Mouse (Mus musculus) MEL (cell line): ENCODE measurements at regions not wholly inside any gene's neighbourhood (a gene's known extent, or its start where the extent isn't known, plus 50 kb on each side); places are given as distances from the start of the nearest gene placed in this dataset.

Experiments
- DNase-seq: peaks from one replicate; pipeline ENCODE4 v3.0.0; 2011; ENCODE audit warnings: low read depth, low spot score
- H3K27ac ChIP-seq: 2 replicates; pipeline ENCODE4 v1.5.1; 2012; ENCODE audit warnings: low read depth, mild to moderate bottlenecking, control low read depth, low read length, moderate library complexity; ENCODE audit not compliant: control insufficient read depth
- H3K27me3 ChIP-seq, 2 experiments: fragments of 150-350 bp in 1 of 2; sonication (generic) in 1 of 2; 2 replicates each; pipeline ENCODE4 v1.6.1; 2012; ENCODE audit warnings: low read length in 2 of 2, mild to moderate bottlenecking in 2 of 2, improper control_type of control experiment in 1 of 2, moderate library complexity in 1 of 2; ENCODE audit not compliant: insufficient read depth in 2 of 2, control insufficient read depth in 1 of 2
- H3K36me3 ChIP-seq, 2 experiments: 2 replicates each; pipeline ENCODE4 v1.6.1; 2012 to 2014; ENCODE audit warnings: low read length in 2 of 2, improper control_type of control experiment in 1 of 2, inconsistent platforms in 1 of 2, mild to moderate bottlenecking in 1 of 2; ENCODE audit not compliant: insufficient read depth in 2 of 2, control insufficient read depth in 1 of 2
- H3K4me1 ChIP-seq, 2 experiments: fragments of 150-350 bp in 1 of 2; sonication (generic) in 1 of 2; 2 replicates each; pipeline ENCODE4 v1.6.1; 2012; ENCODE audit warnings: low read length in 2 of 2, improper control_type of control experiment in 1 of 2, mild to moderate bottlenecking in 1 of 2; ENCODE audit not compliant: insufficient read depth in 2 of 2, control insufficient read depth in 1 of 2
- H3K4me3 ChIP-seq, 2 experiments: fragments of 150-350 bp in 1 of 2; sonication (generic) in 1 of 2; 2 replicates each; pipeline ENCODE4 v1.5.1; 2012; ENCODE audit warnings: low read depth in 2 of 2, low read length in 2 of 2, mild to moderate bottlenecking in 2 of 2, moderate library complexity in 2 of 2, control low read depth in 1 of 2, improper control_type of control experiment in 1 of 2; ENCODE audit not compliant: control insufficient read depth in 1 of 2, insufficient read depth in 1 of 2
- H3K79me2 ChIP-seq: 2 replicates; pipeline ENCODE4 v1.6.1; 2012; ENCODE audit warnings: mild to moderate bottlenecking, low read length, moderate library complexity; ENCODE audit not compliant: control insufficient read depth, poor library complexity, insufficient read depth
- H3K9ac ChIP-seq: 2 replicates; pipeline ENCODE4 v1.6.1; 2012; ENCODE audit warnings: low read depth, mild to moderate bottlenecking, control low read depth, low read length, moderate library complexity; ENCODE audit not compliant: control insufficient read depth, poor library complexity, severe bottlenecking
- H3K9me3 ChIP-seq: fragments of 150-350 bp; sonication (generic); replicated peaks from 2 replicates; pipeline ENCODE4 v1.6.1; 2012; ENCODE audit warnings: mild to moderate bottlenecking, low read length, improper control_type of control experiment, moderate library complexity; ENCODE audit not compliant: insufficient read depth
- CHD1 ChIP-seq: IDR thresholded peaks from 2 replicates; pipeline ENCODE4 v1.6.1; 2012; ENCODE audit warnings: low read depth, mild to moderate bottlenecking, inconsistent platforms, low read length, improper control_type of control experiment
- CTCF ChIP-seq, 3 experiments: IDR thresholded peaks in 2 of 3; conservative IDR thresholded peaks in 1 of 3; 2 replicates each; pipeline ENCODE4 v1.5.1; 2011 to 2012; ENCODE audit warnings: low read length in 3 of 3, low read depth in 2 of 3, mild to moderate bottlenecking in 2 of 3, improper control_type of control experiment in 1 of 3, inconsistent platforms in 1 of 3, mixed read lengths in 1 of 3, moderate library complexity in 1 of 3; ENCODE audit not compliant: control insufficient read depth in 1 of 3, insufficient read depth in 1 of 3, poor library complexity in 1 of 3, severe bottlenecking in 1 of 3
- E2F4 ChIP-seq: IDR thresholded peaks from 2 replicates; pipeline ENCODE4 v1.6.1; 2011; ENCODE audit warnings: low read depth, low read length, improper control_type of control experiment, borderline replicate concordance
- ELF1 ChIP-seq: IDR thresholded peaks from 2 replicates; pipeline ENCODE4 v1.6.1; 2014; ENCODE audit warnings: low read depth, mild to moderate bottlenecking, inconsistent platforms, low read length, improper control_type of control experiment, moderate library complexity
- EP300 ChIP-seq, 2 experiments: IDR thresholded peaks; 2 replicates each; pipeline ENCODE4 v1.6.1; 2011; ENCODE audit warnings: improper control_type of control experiment in 2 of 2, low read length in 2 of 2, low read depth in 1 of 2, mild to moderate bottlenecking in 1 of 2
- ETS1 ChIP-seq: IDR thresholded peaks from 2 replicates; pipeline ENCODE4 v1.6.1; 2012; ENCODE audit warnings: low read depth, mild to moderate bottlenecking, inconsistent platforms, low read length, improper control_type of control experiment, moderate library complexity
- GABPA ChIP-seq: IDR thresholded peaks from 2 replicates; pipeline ENCODE4 v1.6.1; 2012; ENCODE audit warnings: low read depth, mild to moderate bottlenecking, inconsistent platforms, low read length, improper control_type of control experiment, moderate library complexity
- HCFC1 ChIP-seq: IDR thresholded peaks from 2 replicates; pipeline ENCODE4 v1.6.1; 2012; ENCODE audit warnings: low read depth, mild to moderate bottlenecking, inconsistent platforms, low read length, improper control_type of control experiment, moderate library complexity
- KAT2A ChIP-seq: conservative IDR thresholded peaks from 2 replicates; pipeline ENCODE4 v1.6.1; 2012; ENCODE audit warnings: low read depth, low read length, improper control_type of control experiment, inconsistent platforms
- MAX ChIP-seq: IDR thresholded peaks from 2 replicates; pipeline ENCODE4 v1.6.1; 2011; ENCODE audit warnings: low read length, improper control_type of control experiment
- MEF2A ChIP-seq: IDR thresholded peaks from 2 replicates; pipeline ENCODE4 v1.6.1; 2014; ENCODE audit warnings: low read depth, mild to moderate bottlenecking, inconsistent platforms, low read length, improper control_type of control experiment; ENCODE audit not compliant: poor library complexity, insufficient replicate concordance, severe bottlenecking; ENCODE audit errors: extremely low read depth
- MXI1 ChIP-seq: IDR thresholded peaks from 2 replicates; pipeline ENCODE4 v1.6.1; 2011; ENCODE audit warnings: mild to moderate bottlenecking, low read depth, low read length, improper control_type of control experiment
- MYB ChIP-seq: IDR thresholded peaks from 2 replicates; pipeline ENCODE4 v1.6.1; 2011; ENCODE audit warnings: mild to moderate bottlenecking, low read depth, low read length, improper control_type of control experiment
- NELFE ChIP-seq: IDR thresholded peaks from 2 replicates; pipeline ENCODE4 v1.6.1; 2011; ENCODE audit warnings: low read depth, low read length, improper control_type of control experiment
- NRF1 ChIP-seq: IDR thresholded peaks from 2 replicates; pipeline ENCODE4 v1.6.1; 2014; ENCODE audit warnings: low read depth, mild to moderate bottlenecking, inconsistent platforms, low read length, improper control_type of control experiment, moderate library complexity; ENCODE audit not compliant: poor library complexity, insufficient read depth, severe bottlenecking
- POLR2AphosphoS2 ChIP-seq: IDR thresholded peaks from 2 replicates; pipeline ENCODE4 v1.6.1; 2011; ENCODE audit warnings: low read length, improper control_type of control experiment
- RAD21 ChIP-seq: IDR thresholded peaks from 2 replicates; pipeline ENCODE4 v1.6.1; 2011; ENCODE audit warnings: mild to moderate bottlenecking, low read depth, low read length, improper control_type of control experiment
- SIN3A ChIP-seq: IDR thresholded peaks from 2 replicates; pipeline ENCODE4 v1.6.1; 2012; ENCODE audit warnings: low read length, improper control_type of control experiment, inconsistent platforms
- SMC3 ChIP-seq: IDR thresholded peaks from 2 replicates; pipeline ENCODE4 v1.6.1; 2011; ENCODE audit warnings: low read depth, low read length, improper control_type of control experiment
- TAL1 ChIP-seq: IDR thresholded peaks from 2 replicates; pipeline ENCODE4 v1.6.1; 2012; ENCODE audit warnings: mild to moderate bottlenecking, inconsistent platforms, low read length, moderate library complexity, mixed read lengths
- TCF12 ChIP-seq: IDR thresholded peaks from 2 replicates; pipeline ENCODE4 v1.6.1; 2014; ENCODE audit warnings: low read depth, mild to moderate bottlenecking, inconsistent platforms, low read length, improper control_type of control experiment, moderate library complexity
- ZMIZ1 ChIP-seq: IDR thresholded peaks from 2 replicates; pipeline ENCODE4 v1.6.1; 2012; ENCODE audit warnings: low read depth, mild to moderate bottlenecking, inconsistent platforms, low read length, improper control_type of control experiment, moderate library complexity
- ZNF384 ChIP-seq: IDR thresholded peaks from 2 replicates; pipeline ENCODE4 v1.6.1; 2012; ENCODE audit warnings: low read depth, mild to moderate bottlenecking, inconsistent platforms, low read length, improper control_type of control experiment

- H3K4me3 ChIP-seq = no peak overlapping the region
- no peak overlapping the region for H3K27ac ChIP-seq
- TF ChIP-seq GABPA (no peak), KAT2A (no peak), MXI1 (no peak), HCFC1 (no peak), MAX (no peak)
- H3K4me1 ChIP-seq = no peaks in the 10 kb centered on the region
- H3K9me3 ChIP-seq = no peaks in the 10 kb centered on the region
- no peak overlapping the region for H3K9ac ChIP-seq
- no peaks in the 10 kb centered on the region for H3K79me2 ChIP-seq
- DNase-seq = no peak
- no peaks in the 10 kb centered on the region; a peak in 2 of 4 replicates for H3K27me3 ChIP-seq
- H3K36me3 ChIP-seq = no peaks in the 10 kb centered on the region
Measured at GRCm38 (mm10) chr14:48812741-48813495, 139.3 kb upstream of the Otx2 start.

GRCm38 (mm10) chr14:48804098-48804497 lies 130.5 kb upstream of the Otx2 start:
- H3K27ac ChIP-seq = no peak overlapping the region
- no peaks in the 10 kb centered on the region for H3K79me2 ChIP-seq
- DNase-seq = no peak
- no peak overlapping the region for H3K9ac ChIP-seq
- H3K4me3 ChIP-seq = no peak overlapping the region
- TF ChIP-seq TCF12 = no peak
- no peak for TF ChIP-seq POLR2AphosphoS2
- no peak for TF ChIP-seq RAD21
- no peak for TF ChIP-seq TAL1
- TF ChIP-seq KAT2A = no peak
- TF ChIP-seq NRF1 = no peak
- TF ChIP-seq CTCF (IDR thresholded peaks at IDR 0.05 in 2 of 3, conservative IDR thresholded peaks at IDR 0.05 in 1 of 3; ENCODE audit: control insufficient read depth in 1 of 3, insufficient read depth in 1 of 3, low read depth in 2 of 3, low read length in 3 of 3, poor library complexity in 1 of 3, severe bottlenecking in 1 of 3) = no peak
- H3K4me1 ChIP-seq = no peaks in the 10 kb centered on the region
- no peaks in the 10 kb centered on the region for H3K36me3 ChIP-seq
- H3K27me3 ChIP-seq = no peaks in the 10 kb centered on the region; a peak in 1 of 4 replicates
- H3K9me3 ChIP-seq = no peaks in the 10 kb centered on the region

- Histone ChIP-seq H3K4me1 (no peaks in the 10 kb centered on the region), H3K27me3 (no peaks in the 10 kb centered on the region)
- TF ChIP-seq CHD1 = no peak
- no peak for TF ChIP-seq MAX
- no peak for TF ChIP-seq NELFE
- TF ChIP-seq ELF1 = no peak
- TF ChIP-seq NRF1 = no peak
- no peak for TF ChIP-seq ZMIZ1
- no peak for TF ChIP-seq POLR2AphosphoS2
- TF ChIP-seq TCF12 = no peak
- TF ChIP-seq SIN3A = no peak
- no peak for TF ChIP-seq MYB
- no peak for TF ChIP-seq HCFC1
- TF ChIP-seq E2F4 = no peak
- TF ChIP-seq ETS1 = no peak
- no peak for TF ChIP-seq GABPA
- no peak for TF ChIP-seq EP300 (IDR thresholded peaks at IDR 0.05; ENCODE audit: low read depth in 1 of 2, low read length in 2 of 2)
- no peak for TF ChIP-seq SMC3
- TF ChIP-seq ZNF384 = no peak
- no peak for TF ChIP-seq MEF2A
- TF ChIP-seq, all 39 proteins: peak for 0
- Histone ChIP-seq H3K9ac (no peak overlapping the region), H3K79me2 (no peaks in the 10 kb centered on the region), H3K4me3 (no peak overlapping the region), H3K9me3 (no peaks in the 10 kb centered on the region), H3K27ac (no peak overlapping the region), H3K36me3 (no peaks in the 10 kb centered on the region)
- no peak for DNase-seq
Measured at GRCm38 (mm10) chr14:48801283-48801682, 127.7 kb upstream of the Otx2 start.
